Mouse (Mus musculus): ENCODE measurements around the gene Gba. TPM values are rescaled to one million over a fixed set of nuclear protein-coding genes. Genes with fewer than 3 reads are reported as not detected.

Gba gene
- polyA plus RNA-seq (2014; fragmentation: Illumina TruSeq; extraction: RNeasy Lipid Tissue Mini Kit (QIAGEN cat#74804); ENCODE audit: insufficient read depth, low read depth, low replicate concordance), result 35.5 TPM

GRCm38 (mm10) chr3:89202253-89203141, at the start of gene Gba:
Gene Gba, plus strand, starts transcription at chr3:89202928.

GRCm38 (mm10) chr3:89159616-89160344, 42.9 kb upstream of the Gba start, which contains the start of gene Hcn3:
Gene Hcn3, minus strand, starts transcription at chr3:89160196.

GRCm38 (mm10) chr3:89164506-89165267, 38.0 kb upstream of the Gba start, which contains the start of gene Clk2:
Gene Clk2, plus strand, starts transcription at chr3:89164795.

GRCm38 (mm10) chr3:89177242-89178106, 25.3 kb upstream of the Gba start, which contains the start of gene Scamp3:
Gene Scamp3, plus strand, starts transcription at chr3:89177473.

GRCm38 (mm10) chr3:89183058-89183958, 19.4 kb upstream of the Gba start, which contains the start of gene Fam189b:
Gene Fam189b, plus strand, starts transcription at chr3:89183143.

GRCm38 (mm10) chr3:89214681-89215411, 12.1 kb downstream of the Gba start, which contains the start of gene Thbs3:
Gene Thbs3, plus strand, starts transcription at chr3:89215180.

GRCm38 (mm10) chr3:89226900-89227299, 24.2 kb downstream of the Gba start, which contains the start of gene Mtx1:
Gene Mtx1, minus strand, starts transcription at chr3:89227088.

GRCm38 (mm10) chr3:89228836-89229235, 26.1 kb downstream of the Gba start, which contains the start of gene Muc1:
Gene Muc1, plus strand, starts transcription at chr3:89229057.

GRCm38 (mm10) chr3:89245688-89246171, 43.0 kb downstream of the Gba start, which contains the start of gene Krtcap2:
Gene Krtcap2, plus strand, starts transcription at chr3:89245966.

GRCm38 (mm10) chr3:89246261-89247100, 43.8 kb downstream of the Gba start, which contains the start of gene Trim46:
Gene Trim46, minus strand, starts transcription at chr3:89246309.

Other genes starting within 250 kb of the Gba start
- 25.0 TPM for gene Rusc1, start 109.6 kb upstream of the Gba start, polyA plus RNA-seq (2014; fragmentation: Illumina TruSeq; extraction: RNeasy Lipid Tissue Mini Kit (QIAGEN cat#74804); ENCODE audit: insufficient read depth, low read depth, low replicate concordance)
- not detected for gene Gm43738, start 101.8 kb upstream of the Gba start, polyA plus RNA-seq (2014; fragmentation: Illumina TruSeq; extraction: RNeasy Lipid Tissue Mini Kit (QIAGEN cat#74804); ENCODE audit: insufficient read depth, low read depth, low replicate concordance)
- gene Fdps, start 101.0 kb upstream of the Gba start, polyA plus RNA-seq (2014; fragmentation: Illumina TruSeq; extraction: RNeasy Lipid Tissue Mini Kit (QIAGEN cat#74804); ENCODE audit: insufficient read depth, low read depth, low replicate concordance), result 109 TPM
- 0.12 TPM for gene Pklr, start 66.8 kb upstream of the Gba start, polyA plus RNA-seq (2014; fragmentation: Illumina TruSeq; extraction: RNeasy Lipid Tissue Mini Kit (QIAGEN cat#74804); ENCODE audit: insufficient read depth, low read depth, low replicate concordance)
- gene Hcn3, start 42.7 kb upstream of the Gba start, polyA plus RNA-seq (2014; fragmentation: Illumina TruSeq; extraction: RNeasy Lipid Tissue Mini Kit (QIAGEN cat#74804); ENCODE audit: insufficient read depth, low read depth, low replicate concordance), result not detected
- gene Clk2, start 38.1 kb upstream of the Gba start, polyA plus RNA-seq (2014; fragmentation: Illumina TruSeq; extraction: RNeasy Lipid Tissue Mini Kit (QIAGEN cat#74804); ENCODE audit: insufficient read depth, low read depth, low replicate concordance), result 24.4 TPM
- 50.9 TPM for gene Scamp3, start 25.5 kb upstream of the Gba start, polyA plus RNA-seq (2014; fragmentation: Illumina TruSeq; extraction: RNeasy Lipid Tissue Mini Kit (QIAGEN cat#74804); ENCODE audit: insufficient read depth, low read depth, low replicate concordance)
- gene Fam189b, start 19.8 kb upstream of the Gba start, polyA plus RNA-seq (2014; fragmentation: Illumina TruSeq; extraction: RNeasy Lipid Tissue Mini Kit (QIAGEN cat#74804); ENCODE audit: insufficient read depth, low read depth, low replicate concordance), result 9.9 TPM
- 37.7 TPM for gene Thbs3, start 12.3 kb downstream of the Gba start, polyA plus RNA-seq (2014; fragmentation: Illumina TruSeq; extraction: RNeasy Lipid Tissue Mini Kit (QIAGEN cat#74804); ENCODE audit: insufficient read depth, low read depth, low replicate concordance)
- 75.1 TPM for gene Mtx1, start 24.2 kb downstream of the Gba start, polyA plus RNA-seq (2014; fragmentation: Illumina TruSeq; extraction: RNeasy Lipid Tissue Mini Kit (QIAGEN cat#74804); ENCODE audit: insufficient read depth, low read depth, low replicate concordance)
- gene Muc1, start 26.1 kb downstream of the Gba start, polyA plus RNA-seq (2014; fragmentation: Illumina TruSeq; extraction: RNeasy Lipid Tissue Mini Kit (QIAGEN cat#74804); ENCODE audit: insufficient read depth, low read depth, low replicate concordance), result 195 TPM
- gene Krtcap2, start 43.0 kb downstream of the Gba start, polyA plus RNA-seq (2014; fragmentation: Illumina TruSeq; extraction: RNeasy Lipid Tissue Mini Kit (QIAGEN cat#74804); ENCODE audit: insufficient read depth, low read depth, low replicate concordance), result 122 TPM
- 2.3 TPM for gene Trim46, start 43.4 kb downstream of the Gba start, polyA plus RNA-seq (2014; fragmentation: Illumina TruSeq; extraction: RNeasy Lipid Tissue Mini Kit (QIAGEN cat#74804); ENCODE audit: insufficient read depth, low read depth, low replicate concordance)
- 220 TPM for gene Dpm3, start 56.4 kb downstream of the Gba start, polyA plus RNA-seq (2014; fragmentation: Illumina TruSeq; extraction: RNeasy Lipid Tissue Mini Kit (QIAGEN cat#74804); ENCODE audit: insufficient read depth, low read depth, low replicate concordance)
- gene Slc50a1, start 67.6 kb downstream of the Gba start, polyA plus RNA-seq (2014; fragmentation: Illumina TruSeq; extraction: RNeasy Lipid Tissue Mini Kit (QIAGEN cat#74804); ENCODE audit: insufficient read depth, low read depth, low replicate concordance), result 90.4 TPM
- 102 TPM for gene Efna1, start 78.2 kb downstream of the Gba start, polyA plus RNA-seq (2014; fragmentation: Illumina TruSeq; extraction: RNeasy Lipid Tissue Mini Kit (QIAGEN cat#74804); ENCODE audit: insufficient read depth, low read depth, low replicate concordance)
- 0.75 TPM for gene Efna3, start 120.0 kb downstream of the Gba start, polyA plus RNA-seq (2014; fragmentation: Illumina TruSeq; extraction: RNeasy Lipid Tissue Mini Kit (QIAGEN cat#74804); ENCODE audit: insufficient read depth, low read depth, low replicate concordance)
- gene Efna4, start 135.1 kb downstream of the Gba start, polyA plus RNA-seq (2014; fragmentation: Illumina TruSeq; extraction: RNeasy Lipid Tissue Mini Kit (QIAGEN cat#74804); ENCODE audit: insufficient read depth, low read depth, low replicate concordance), result 1.5 TPM
- gene Adam15, start 147.1 kb downstream of the Gba start, polyA plus RNA-seq (2014; fragmentation: Illumina TruSeq; extraction: RNeasy Lipid Tissue Mini Kit (QIAGEN cat#74804); ENCODE audit: insufficient read depth, low read depth, low replicate concordance), result 109 TPM
- gene Dcst2, start 159.0 kb downstream of the Gba start, polyA plus RNA-seq (2014; fragmentation: Illumina TruSeq; extraction: RNeasy Lipid Tissue Mini Kit (QIAGEN cat#74804); ENCODE audit: insufficient read depth, low read depth, low replicate concordance), result 0.17 TPM
- gene Dcst1, start 162.3 kb downstream of the Gba start, polyA plus RNA-seq (2014; fragmentation: Illumina TruSeq; extraction: RNeasy Lipid Tissue Mini Kit (QIAGEN cat#74804); ENCODE audit: insufficient read depth, low read depth, low replicate concordance), result not detected
- 20.1 TPM for gene Zbtb7b, start 191.8 kb downstream of the Gba start, polyA plus RNA-seq (2014; fragmentation: Illumina TruSeq; extraction: RNeasy Lipid Tissue Mini Kit (QIAGEN cat#74804); ENCODE audit: insufficient read depth, low read depth, low replicate concordance)
- not detected for gene Lenep, start 199.9 kb downstream of the Gba start, polyA plus RNA-seq (2014; fragmentation: Illumina TruSeq; extraction: RNeasy Lipid Tissue Mini Kit (QIAGEN cat#74804); ENCODE audit: insufficient read depth, low read depth, low replicate concordance)
- gene Flad1, start 208.9 kb downstream of the Gba start, polyA plus RNA-seq (2014; fragmentation: Illumina TruSeq; extraction: RNeasy Lipid Tissue Mini Kit (QIAGEN cat#74804); ENCODE audit: insufficient read depth, low read depth, low replicate concordance), result 9.7 TPM
- 11.5 TPM for gene Cks1b, start 215.5 kb downstream of the Gba start, polyA plus RNA-seq (2014; fragmentation: Illumina TruSeq; extraction: RNeasy Lipid Tissue Mini Kit (QIAGEN cat#74804); ENCODE audit: insufficient read depth, low read depth, low replicate concordance)
- 31.8 TPM for gene Shc1, start 215.5 kb downstream of the Gba start, polyA plus RNA-seq (2014; fragmentation: Illumina TruSeq; extraction: RNeasy Lipid Tissue Mini Kit (QIAGEN cat#74804); ENCODE audit: insufficient read depth, low read depth, low replicate concordance)
- gene Pygo2, start 227.3 kb downstream of the Gba start, polyA plus RNA-seq (2014; fragmentation: Illumina TruSeq; extraction: RNeasy Lipid Tissue Mini Kit (QIAGEN cat#74804); ENCODE audit: insufficient read depth, low read depth, low replicate concordance), result 31.0 TPM
- 39.9 TPM for gene Pbxip1, start 233.8 kb downstream of the Gba start, polyA plus RNA-seq (2014; fragmentation: Illumina TruSeq; extraction: RNeasy Lipid Tissue Mini Kit (QIAGEN cat#74804); ENCODE audit: insufficient read depth, low read depth, low replicate concordance)